Comparison of ENCODE assay signal across 8 mouse cellular contexts in the genomic region with DNA sequence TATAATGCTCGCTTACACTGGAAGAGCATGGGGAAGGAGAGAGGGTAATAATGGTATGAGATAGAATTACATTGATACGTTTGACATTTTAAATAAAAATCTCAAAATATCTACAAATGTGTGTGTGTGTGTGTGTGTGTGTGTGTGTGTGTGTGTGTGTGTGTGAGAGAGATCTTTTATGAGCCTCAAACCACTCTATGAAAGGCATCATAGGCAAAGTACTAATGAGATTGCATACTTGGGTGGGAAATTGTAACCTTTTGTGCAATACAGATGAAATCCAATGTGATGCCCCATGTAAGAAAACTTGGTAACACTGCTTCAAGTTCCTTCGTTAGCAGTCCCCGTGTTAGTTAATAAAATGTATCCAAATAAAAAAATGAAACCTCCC. TPM values are rescaled to one million over a fixed set of nuclear protein-coding genes. Genes with fewer than 3 reads are reported as not detected.
DNase-seq lines count a peak whose midpoint lies in the region; ATAC-seq and TF ChIP-seq lines count a peak whose summit lies in the region.

No protein-coding gene starts in this region.

- DNase-seq in heart, adult 8-10 months (ENCODE audit: low spot score): no peak
- DNase-seq in CD4-positive, CD25-positive, alpha-beta regulatory T cell, adult 2 months (ENCODE audit: low read depth, low spot score): peak; percentile 31
- no peak for DNase-seq in forebrain, embryonic 14.5 days (ENCODE audit: low spot score)
- no peak for DNase-seq in liver, embryonic 14.5 days (ENCODE audit: low read depth in 3 of 3, low spot score in 3 of 3)
- no peak for DNase-seq in cerebellum, adult 9-11 months
- DNase-seq in frontal cortex, postnatal 10 days (ENCODE audit: low spot score in 2 of 2): no peak
- no peak for DNase-seq in kidney, postnatal 25 days

- no peak for TF ChIP-seq EP300 in liver, embryonic 14.5 days (IDR thresholded peaks at IDR 0.05; ENCODE audit: low read depth)

- peak overlapping the region; percentile 62; the same call in 1 of the 2 replicates for H3K27ac ChIP-seq in heart, embryonic 11.5 days (ENCODE audit: low read depth, low read length)
- no peak overlapping the region; the same call in 1 of the 2 replicates for H3K27ac ChIP-seq in forebrain, embryonic 14.5 days (ENCODE audit: low read depth, low read length)
- H3K27ac ChIP-seq in liver, embryonic 14.5 days: no peak overlapping the region; the same call in 1 of the 2 replicates

- no peaks in the 10 kb centered on the region for H3K9me3 ChIP-seq in heart, embryonic 11.5 days (replicated peaks; ENCODE audit: control insufficient read depth, low read length)
- H3K9me3 ChIP-seq in forebrain, embryonic 14.5 days (replicated peaks; ENCODE audit: control insufficient read depth, low read length): no peaks in the 10 kb centered on the region
- no peaks in the 10 kb centered on the region for H3K9me3 ChIP-seq in liver, embryonic 14.5 days (ENCODE audit: control insufficient read depth, low read length)

- H3K4me3 ChIP-seq in heart, embryonic 11.5 days (ENCODE audit: low read depth, low read length): peak overlapping the region; percentile 66
- peak overlapping the region; percentile 77 for H3K4me3 ChIP-seq in forebrain, embryonic 14.5 days (ENCODE audit: low read depth, low read length)
- peak overlapping the region; percentile 84 to 92 for H3K4me3 ChIP-seq in liver, embryonic 14.5 days (ENCODE audit: insufficient read depth in 1 of 2, low read depth in 2 of 2, low read length in 2 of 2)

- peaks cover 5% of the 10 kb centered on the region; the same call in 1 of the 2 replicates for H3K4me1 ChIP-seq in heart, embryonic 11.5 days (ENCODE audit: control insufficient read depth, insufficient read depth, low read length)
- peaks cover 8% of the 10 kb centered on the region for H3K4me1 ChIP-seq in forebrain, embryonic 14.5 days (ENCODE audit: control insufficient read depth, insufficient read depth, low read length)
- H3K4me1 ChIP-seq in liver, embryonic 14.5 days (replicated peaks; ENCODE audit: control insufficient read depth in 2 of 2, insufficient read depth in 2 of 2, low read length in 1 of 2): peaks cover 3 to 5% of the 10 kb centered on the region in 2 experiments; a peak in 2 of 4 replicates

- WGBS in heart, embryonic 11.5 days (ENCODE audit: insufficient replicate concordance): 40% methylated on average over 4 of the region's 4 CpGs
- WGBS in forebrain, embryonic 14.5 days: 27% methylated on average over 4 of the region's 4 CpGs
- 34% methylated on average over 4 of the region's 4 CpGs for WGBS in liver, embryonic 14.5 days (ENCODE audit: insufficient replicate concordance)

- H3K36me3 ChIP-seq in heart, embryonic 11.5 days (ENCODE audit: control insufficient read depth, insufficient read depth, low read length): no peaks in the 10 kb centered on the region
- H3K36me3 ChIP-seq in forebrain, embryonic 14.5 days (ENCODE audit: control insufficient read depth, insufficient read depth, low read length): no peaks in the 10 kb centered on the region
- no peaks in the 10 kb centered on the region for H3K36me3 ChIP-seq in liver, embryonic 14.5 days (replicated peaks; ENCODE audit: control insufficient read depth, insufficient read depth, low read depth)

- H3K4me2 ChIP-seq in heart, embryonic 11.5 days: peak overlapping the region; percentile 66
- peak overlapping the region; percentile 62 for H3K4me2 ChIP-seq in forebrain, embryonic 14.5 days (ENCODE audit: low read length)
- peak overlapping the region; percentile 73 for H3K4me2 ChIP-seq in liver, embryonic 14.5 days (ENCODE audit: low read depth)

- no peak for ATAC-seq in heart, embryonic 11.5 days (replicated peaks; ENCODE audit: insufficient number of reproducible peaks, low FRiP score, low TSS enrichment)
- peak; percentile 54 for ATAC-seq in forebrain, embryonic 14.5 days
- peak; percentile 16 for ATAC-seq in liver, embryonic 14.5 days (ENCODE audit: insufficient read depth)

- H3K27me3 ChIP-seq in heart, embryonic 11.5 days (ENCODE audit: control insufficient read depth, insufficient read depth, low read length): no peaks in the 10 kb centered on the region
- H3K27me3 ChIP-seq in forebrain, embryonic 14.5 days (replicated peaks; ENCODE audit: control insufficient read depth, insufficient read depth, low read length): no peaks in the 10 kb centered on the region
- no peaks in the 10 kb centered on the region for H3K27me3 ChIP-seq in liver, embryonic 14.5 days (ENCODE audit: control insufficient read depth, insufficient read depth, low read length)

- TF ChIP-seq CTCF in liver, embryonic 14.5 days (IDR thresholded peaks at IDR 0.05; ENCODE audit: low read depth): no peak

- peak overlapping the region; percentile 76 for H3K9ac ChIP-seq in heart, embryonic 11.5 days (ENCODE audit: low read depth, low read length)
- peak overlapping the region; percentile 84 for H3K9ac ChIP-seq in forebrain, embryonic 14.5 days (ENCODE audit: low read length)
- H3K9ac ChIP-seq in liver, embryonic 14.5 days (replicated peaks): peak overlapping the region; percentile 86

RNA-seq across cellular contexts. Expression of a gene that starts 0.3 kb away (rescaled TPM):
- polyA plus RNA-seq in heart, embryonic 11.5 days (2014; fragmentation: Nextera tagmentation; extraction: Ambion mirVana): 35.0 and 40.0 TPM in 2 replicates
- 10 to 100 TPM; 36.2 to 45.1 (median 40.3) TPM for total RNA-seq in heart, adult 8-10 months (2022)
- 23.8 and 25.1 TPM in 2 replicates for polyA plus RNA-seq in forebrain, embryonic 14.5 days (2014; fragmentation: Nextera tagmentation; extraction: Ambion mirVana)
- 4.0 and 8.2 TPM in 2 replicates for polyA plus RNA-seq in liver, embryonic 14.5 days (2012; rRNA removed)
- polyA plus RNA-seq in liver, embryonic 14.5 days (2014; fragmentation: Nextera tagmentation; extraction: Ambion mirVana): 12.1 and 15.2 TPM in 2 replicates

RNA-seq across cellular contexts. Expression of a gene that starts 0.3 kb away (rescaled TPM):
- 32.9 and 36.3 TPM in 2 replicates for polyA plus RNA-seq in heart, embryonic 11.5 days (2014; fragmentation: Nextera tagmentation; extraction: Ambion mirVana)
- total RNA-seq in heart, adult 8-10 months (2022): 10 to 100 TPM; 40.0 to 48.0 (median 46.3) TPM
- 38.5 and 40.3 TPM in 2 replicates for polyA plus RNA-seq in forebrain, embryonic 14.5 days (2014; fragmentation: Nextera tagmentation; extraction: Ambion mirVana)
- 3.9 and 4.8 TPM in 2 replicates for polyA plus RNA-seq in liver, embryonic 14.5 days (2012; rRNA removed)
- polyA plus RNA-seq in liver, embryonic 14.5 days (2014; fragmentation: Nextera tagmentation; extraction: Ambion mirVana): 13.0 and 14.4 TPM in 2 replicates

RNA-seq across cellular contexts. Expression of a gene that starts 35.2 kb away (rescaled TPM):
- 0.27 and 0.31 TPM in 2 replicates for polyA plus RNA-seq in heart, embryonic 11.5 days (2014; fragmentation: Nextera tagmentation; extraction: Ambion mirVana)
- total RNA-seq in heart, adult 8-10 months (2022): under 1 TPM in 1 of 4 experiments, not detected in 3; 0.11 TPM
- 0.24 and 0.31 TPM in 2 replicates for polyA plus RNA-seq in forebrain, embryonic 14.5 days (2014; fragmentation: Nextera tagmentation; extraction: Ambion mirVana)
- polyA plus RNA-seq in liver, embryonic 14.5 days (2012; rRNA removed): 0.02 TPM in 1 of 2 replicates, not detected in the other
- polyA plus RNA-seq in liver, embryonic 14.5 days (2014; fragmentation: Nextera tagmentation; extraction: Ambion mirVana): not detected in 2 replicates

RNA-seq across cellular contexts. Expression of a gene that starts 48.1 kb away (rescaled TPM):
- 93.4 and 109 TPM in 2 replicates for polyA plus RNA-seq in heart, embryonic 11.5 days (2014; fragmentation: Nextera tagmentation; extraction: Ambion mirVana)
- total RNA-seq in heart, adult 8-10 months (2022): 10 to 100 TPM; 59.2 to 68.2 (median 63.6) TPM
- polyA plus RNA-seq in forebrain, embryonic 14.5 days (2014; fragmentation: Nextera tagmentation; extraction: Ambion mirVana): 120 and 134 TPM in 2 replicates
- 21.1 and 36.3 TPM in 2 replicates for polyA plus RNA-seq in liver, embryonic 14.5 days (2012; rRNA removed)
- 77.3 and 84.2 TPM in 2 replicates for polyA plus RNA-seq in liver, embryonic 14.5 days (2014; fragmentation: Nextera tagmentation; extraction: Ambion mirVana)
